Mouse (Mus musculus) heart, adult 2 months (tissue): ENCODE results near the gene Gimap7. TPM values are rescaled to one million over a fixed set of nuclear protein-coding genes. Genes with fewer than 3 reads are reported as not detected.
A peak's percentile ranks its signal among the peaks of the same experiment; 100 is the strongest.

Experiments
- DNase-seq, 2 experiments: peaks; one replicate each; pipeline ENCODE4 v3.0.0; 2021
- H3K27ac ChIP-seq: fragments of 200-600 bp; 2 replicates; pipeline ENCODE4 v1.8.1; 2022
- H3K27me3 ChIP-seq: fragments of 200-500 bp; 2 replicates; pipeline ENCODE4 v1.6.1; 2012; ENCODE audit warnings: mild to moderate bottlenecking, low read length, inconsistent platforms, mixed read lengths; ENCODE audit not compliant: control insufficient read depth, insufficient read depth
- H3K36me3 ChIP-seq: fragments of 200-500 bp; 2 replicates; pipeline ENCODE4 v1.6.1; 2012; ENCODE audit warnings: low read length, inconsistent platforms; ENCODE audit not compliant: control insufficient read depth, insufficient read depth
- H3K4me1 ChIP-seq: fragments of 200-500 bp; 2 replicates; pipeline ENCODE4 v1.6.1; 2011; ENCODE audit warnings: low read length; ENCODE audit not compliant: control insufficient read depth, insufficient read depth
- H3K4me3 ChIP-seq: fragments of 200-600 bp; 2 replicates; pipeline ENCODE4 v1.8.1; 2022
- H3K79me2 ChIP-seq: fragments of 200-500 bp; replicated peaks from 2 replicates; pipeline ENCODE4 v1.6.1; 2012; ENCODE audit warnings: mild to moderate bottlenecking, inconsistent platforms, low read length, moderate library complexity, mixed read lengths; ENCODE audit not compliant: control insufficient read depth, insufficient read depth
- H3K9ac ChIP-seq: fragments of 200-500 bp; 2 replicates; pipeline ENCODE4 v1.6.1; 2012; ENCODE audit warnings: low read depth, mild to moderate bottlenecking, control low read depth, inconsistent platforms, low read length, mixed read lengths
- CTCF ChIP-seq: fragments of 200-600 bp; IDR thresholded peaks from 2 replicates; pipeline ENCODE4 v1.8.1; 2022; ENCODE audit warnings: antibody characterized with exemption, mild to moderate bottlenecking, moderate library complexity
- EP300 ChIP-seq: fragments of 200-500 bp; IDR thresholded peaks from 2 replicates; pipeline ENCODE4 v1.6.1; 2011; ENCODE audit warnings: low read depth, low read length, control low read depth; ENCODE audit not compliant: insufficient read depth
- POLR2A ChIP-seq: fragments of 200-500 bp; IDR thresholded peaks from 2 replicates; pipeline ENCODE4 v1.6.1; 2011; ENCODE audit warnings: mild to moderate bottlenecking, low read depth, low read length, control low read depth; ENCODE audit not compliant: insufficient read depth
- WGBS: fragments of 180-500 bp; shearing (Covaris S2); methylation state at CpG from one replicate; pipeline ENCODE4 v1.1.7; 2018; 5-methylcytosine and 5-hydroxymethylcytosine counted together
- intact Hi-C: fragments of 180-260 bp; cut with DNase I; formaldehyde crosslinking; loops from one replicate; pipeline ENCODE4 v1.15.1; 2025
- polyA plus RNA-seq: library from polyadenylated mRNA; depleted of rRNA; stranded (reverse); fragments of >200 nt; gene quantifications from 2 replicates; pipeline ENCODE4 v1.2.3, GENCODE M21; 2012
- total RNA-seq, 2 experiments: library from RNA; stranded (reverse); gene quantifications; 2 replicates each; pipeline ENCODE4 v1.2.3; 2021

The Gimap7 gene
- total and polyA plus RNA-seq, 3 experiments: 0.29 to 0.77 TPM; not detected in 1

DNA sequence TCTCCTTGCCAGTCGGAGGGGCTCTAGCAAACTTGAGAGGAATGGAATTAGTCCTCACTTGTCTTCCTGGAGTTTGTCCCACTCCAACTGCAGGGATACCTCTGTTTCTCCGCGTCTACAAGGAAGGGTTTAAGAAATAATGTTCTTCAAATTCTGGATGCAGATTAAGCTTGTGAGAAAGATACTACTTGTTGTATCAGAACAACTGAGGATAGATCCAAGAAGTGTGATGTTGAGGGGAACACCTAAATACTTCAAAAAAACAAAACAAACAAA is 21.3 kb downstream of the Gimap7 start:
- TF ChIP-seq CTCF (no peak), POLR2A (no peak), EP300 (no peak)
- Histone ChIP-seq H3K27me3 (no peaks in the 10 kb centered on the region; the same call in 1 of the 2 replicates), H3K4me1 (peaks cover 3% of the 10 kb centered on the region), H3K4me3 (peak overlapping the region; percentile 73), H3K9ac (peak overlapping the region; percentile 62), H3K79me2 (peaks cover 2% of the 10 kb centered on the region; the same call in 1 of the 2 replicates), H3K36me3 (peaks cover 4% of the 10 kb centered on the region; the same call in 1 of the 2 replicates), H3K27ac (peak overlapping the region; percentile 94)
- peak in 1 of 2 experiments; percentile 11 for DNase-seq
- 56% methylated on average over 3 of the region's 3 CpGs for WGBS
- intact Hi-C loops: no loop called here

DNA sequence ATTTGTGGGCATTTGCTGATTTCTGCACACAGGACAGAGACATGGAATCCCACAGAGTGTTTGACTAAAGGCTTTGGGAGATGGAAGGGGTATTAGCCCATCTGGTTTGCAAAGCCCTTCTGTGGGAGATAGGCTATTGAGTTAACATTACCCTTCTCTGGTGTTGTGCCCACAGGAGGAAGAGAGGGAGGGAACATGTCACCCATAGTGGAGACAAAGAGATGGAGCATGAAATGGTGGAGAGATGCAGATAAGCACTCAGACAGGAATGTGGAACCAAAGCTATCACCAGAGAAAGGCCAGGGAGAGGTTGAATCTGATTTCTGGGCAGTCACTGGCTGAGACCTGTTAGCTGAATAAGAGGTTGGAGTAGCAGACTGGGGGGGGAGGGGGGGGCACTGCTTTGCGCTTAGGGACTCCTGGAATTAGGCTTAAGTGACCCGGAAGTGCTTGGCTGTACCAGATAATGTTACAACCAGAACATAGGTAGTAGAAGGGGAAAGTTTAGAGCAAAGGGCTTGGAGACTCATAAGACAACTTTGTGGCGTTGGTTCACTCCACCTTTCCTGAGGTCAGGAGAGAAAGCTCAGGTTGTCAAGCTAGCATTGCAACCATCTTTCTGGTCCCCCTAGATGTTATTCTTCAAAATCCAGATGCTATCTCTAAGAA is 22.2 kb downstream of the Gimap7 start:
- Histone ChIP-seq H3K4me3 (peak overlapping the region; percentile 73), H3K27ac (peak overlapping the region; percentile 94), H3K36me3 (peaks cover 4% of the 10 kb centered on the region; the same call in 1 of the 2 replicates), H3K27me3 (no peaks in the 10 kb centered on the region; the same call in 1 of the 2 replicates), H3K4me1 (peaks cover 3% of the 10 kb centered on the region), H3K79me2 (peaks cover 2% of the 10 kb centered on the region; the same call in 1 of the 2 replicates), H3K9ac (peak overlapping the region; percentile 26)
- no peak for DNase-seq
- TF ChIP-seq EP300 (no peak), CTCF (no peak), POLR2A (no peak)
- intact Hi-C loops: no loop called here
- 32% methylated on average over 3 of the region's 3 CpGs for WGBS

DNA sequence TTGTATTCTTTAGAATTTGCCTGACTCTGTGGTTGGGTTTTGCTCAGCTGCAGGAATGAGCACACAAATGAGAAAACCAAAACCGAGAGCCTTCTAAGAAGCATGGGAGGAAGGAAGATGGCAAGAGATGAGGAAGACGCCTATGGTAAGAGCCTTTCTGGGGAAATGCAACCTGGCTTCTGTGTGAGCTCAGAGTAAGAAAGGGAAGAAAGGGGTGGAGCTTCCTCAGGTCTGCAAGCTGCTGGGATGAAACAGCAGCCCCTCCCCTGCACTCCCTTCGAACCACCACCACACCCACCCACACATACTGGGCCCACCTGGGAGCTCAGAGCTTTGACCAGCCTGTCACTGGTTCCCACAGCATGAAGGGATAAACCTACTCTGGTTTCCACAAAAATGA is 22.9 kb downstream of the Gimap7 start:
- DNase-seq: peak in 1 of 2 experiments; percentile 29
- Histone ChIP-seq H3K27me3 (no peaks in the 10 kb centered on the region; the same call in 1 of the 2 replicates), H3K79me2 (peaks cover 2% of the 10 kb centered on the region; the same call in 1 of the 2 replicates), H3K27ac (peak overlapping the region; percentile 66), H3K4me1 (peaks cover 3% of the 10 kb centered on the region), H3K36me3 (peaks cover 4% of the 10 kb centered on the region; the same call in 1 of the 2 replicates), H3K4me3 (no peak overlapping the region), H3K9ac (no peak overlapping the region)
- TF ChIP-seq POLR2A: peak; percentile 36; the same call in 1 of the 2 replicates
- TF ChIP-seq CTCF: no peak
- no peak for TF ChIP-seq EP300
- 26% methylated on average over 3 of the region's 3 CpGs for WGBS
- intact Hi-C loops: no loop called here

DNA sequence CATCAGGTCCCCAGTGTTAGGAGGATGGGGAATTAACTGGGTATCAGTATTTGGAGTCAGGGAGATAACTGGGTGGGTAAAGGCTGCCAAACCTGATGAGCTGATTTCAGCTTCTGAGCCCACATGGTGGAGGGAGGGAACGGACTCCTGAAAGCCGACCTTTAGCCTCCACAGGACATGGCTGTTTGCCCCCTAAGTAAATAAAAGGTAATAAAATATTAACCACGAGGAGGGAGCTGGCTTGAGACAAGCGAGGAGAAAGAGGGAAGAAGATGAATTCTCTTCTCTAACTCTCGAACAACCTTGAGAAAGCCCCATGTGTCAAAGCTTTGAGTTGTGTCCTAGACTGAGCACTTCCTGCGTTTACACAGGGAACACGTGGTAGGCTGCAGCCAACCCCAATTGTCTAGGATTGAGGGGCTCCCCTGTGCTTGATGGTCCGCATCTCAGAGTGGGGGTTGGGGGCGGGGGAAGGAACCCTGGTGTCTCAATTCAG is 23.3 kb downstream of the Gimap7 start:
- Histone ChIP-seq H3K36me3 (peaks cover 4% of the 10 kb centered on the region; the same call in 1 of the 2 replicates), H3K9ac (no peak overlapping the region), H3K4me1 (peaks cover 3% of the 10 kb centered on the region), H3K27me3 (no peaks in the 10 kb centered on the region; the same call in 1 of the 2 replicates), H3K4me3 (no peak overlapping the region; the same call in 1 of the 2 replicates), H3K79me2 (peaks cover 2% of the 10 kb centered on the region; the same call in 1 of the 2 replicates), H3K27ac (peak overlapping the region; percentile 66)
- WGBS: 30% methylated on average over 9 of the region's 9 CpGs
- no peak for DNase-seq
- TF ChIP-seq EP300 (no peak), POLR2A (no peak), CTCF (no peak)
- intact Hi-C loops: no loop called here

DNA sequence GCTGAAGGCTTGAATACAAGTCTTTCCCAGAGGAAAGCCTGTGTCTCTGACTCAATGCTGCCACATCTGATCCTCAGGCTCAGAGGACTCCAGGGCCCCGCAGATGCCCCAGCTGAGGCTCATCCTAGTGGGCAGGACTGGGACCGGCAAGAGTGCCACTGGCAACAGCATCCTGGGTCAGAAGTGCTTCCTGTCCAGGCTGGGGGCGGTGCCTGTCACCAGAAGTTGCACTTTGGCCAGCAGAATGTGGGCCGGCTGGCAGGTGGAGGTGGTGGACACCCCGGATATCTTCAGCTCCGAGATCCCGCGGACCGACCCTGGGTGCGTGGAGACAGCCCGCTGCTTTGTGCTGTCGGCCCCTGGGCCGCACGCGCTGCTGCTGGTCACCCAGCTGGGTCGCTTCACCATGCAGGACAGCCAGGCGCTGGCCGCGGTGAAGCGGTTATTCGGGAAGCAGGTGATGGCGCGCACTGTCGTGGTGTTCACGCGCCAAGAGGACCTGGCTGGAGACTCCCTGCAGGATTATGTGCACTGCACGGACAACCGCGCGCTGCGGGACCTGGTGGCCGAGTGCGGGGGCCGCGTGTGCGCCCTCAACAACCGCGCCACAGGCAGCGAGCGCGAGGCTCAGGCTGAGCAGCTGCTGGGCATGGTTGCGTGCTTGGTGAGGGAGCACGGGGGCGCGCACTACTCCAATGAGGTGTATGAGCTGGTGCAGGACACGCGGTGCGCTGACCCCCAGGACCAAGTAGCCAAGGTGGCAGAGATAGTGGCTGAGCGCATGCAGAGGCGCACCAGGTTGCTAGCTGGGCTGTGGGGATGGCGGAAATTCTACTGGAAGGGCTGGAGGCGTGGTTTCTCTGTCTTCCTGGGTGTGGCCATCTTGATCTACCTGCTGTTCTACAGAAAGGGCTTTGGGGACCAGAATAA is 24.3 kb downstream of the Gimap7 start:
- H3K27me3 ChIP-seq: no peaks in the 10 kb centered on the region; the same call in 1 of the 2 replicates
- TF ChIP-seq CTCF (no peak), EP300 (no peak), POLR2A (no peak)
- intact Hi-C loops: no loop called here
- peaks cover 2% of the 10 kb centered on the region; the same call in 1 of the 2 replicates for H3K79me2 ChIP-seq
- H3K4me3 ChIP-seq: peak overlapping the region; percentile 6; the same call in 1 of the 2 replicates
- peaks cover 3% of the 10 kb centered on the region for H3K4me1 ChIP-seq
- H3K9ac ChIP-seq: no peak overlapping the region
- 22% methylated on average over 52 of the region's 52 CpGs for WGBS
- peak overlapping the region; percentile 66; the same call in 1 of the 2 replicates for H3K27ac ChIP-seq
- peaks cover 4% of the 10 kb centered on the region; the same call in 1 of the 2 replicates for H3K36me3 ChIP-seq
- peak in 1 of 2 experiments; percentile 40 for DNase-seq
